In genomic region chr19:53459407-53459788, GRCm38 (mm10) we compare ENCODE assay signal across 12 mouse cellular contexts.
DNase-seq lines count a peak whose midpoint lies in the region; ATAC-seq and TF ChIP-seq lines count a peak whose summit lies in the region.
"Had no signal": no experiment of that assay in that cellular context is flagged by ENCODE, and none has a peak within 500 bp of the region (broad histone marks: within the 10 kb centered on the region; RNA-seq: fewer than 3 reads in every experiment).

No protein-coding gene starts in this region.

- peaks cover 52% of the 10 kb centered on the region for H3K4me1 ChIP-seq in cerebellum, adult 2 months (ENCODE audit: control insufficient read depth, insufficient read depth, low read length)
- H3K4me1 ChIP-seq in hindbrain, embryonic 11.5 days (replicated peaks; ENCODE audit: control insufficient read depth, insufficient read depth, low read length) = 0 out of 2 replicates have a peak, but pooled peaks cover 3% of the 10 kb centered on the region
- peaks cover 22% of the 10 kb centered on the region for H3K4me1 ChIP-seq in midbrain, embryonic 12.5 days

- no peak overlapping the region for H3K4me3 ChIP-seq in cerebellum, adult 2 months (replicated peaks; ENCODE audit: insufficient read depth, low read depth, low read length)
- no peak overlapping the region for H3K4me3 ChIP-seq in hindbrain, embryonic 11.5 days (ENCODE audit: low read depth, low read length)
- H3K4me3 ChIP-seq in midbrain, embryonic 12.5 days = no peak overlapping the region
- H3K4me3 ChIP-seq: erythroblast, embryonic 14.5 days had no signal

- intact Hi-C loops in left cerebral cortex, postnatal 25 days (cut with DNase I) = no loop called here

- no peak for ATAC-seq in hindbrain, embryonic 11.5 days (ENCODE audit: low FRiP score)
- peak; percentile 61 for ATAC-seq in midbrain, embryonic 12.5 days (ENCODE audit: low FRiP score, low read depth)

- H3K27me3 ChIP-seq in cerebellum, adult 2 months (ENCODE audit: control insufficient read depth, insufficient read depth, low read length) = no peaks in the 10 kb centered on the region
- H3K27me3 ChIP-seq in hindbrain, embryonic 11.5 days (ENCODE audit: control insufficient read depth, insufficient read depth, low read length) = no peaks in the 10 kb centered on the region
- peaks cover 26% of the 10 kb centered on the region for H3K27me3 ChIP-seq in midbrain, embryonic 12.5 days

- no peaks in the 10 kb centered on the region for H3K9me3 ChIP-seq in hindbrain, embryonic 11.5 days (ENCODE audit: control insufficient read depth, low read length)
- H3K9me3 ChIP-seq in midbrain, embryonic 12.5 days = no peaks in the 10 kb centered on the region

- WGBS in cerebellum, adult 2 months = 61% methylated on average over 3 of the region's 3 CpGs
- 15% methylated on average over 3 of the region's 3 CpGs for WGBS in hindbrain, embryonic 11.5 days
- 5% methylated on average over 3 of the region's 3 CpGs for WGBS in midbrain, embryonic 12.5 days

- H3K27ac ChIP-seq in cerebellum, adult 2 months (ENCODE audit: insufficient read depth, low read length) = peak overlapping the region; percentile 55; the same call in 1 of the 2 replicates
- no peak overlapping the region for H3K27ac ChIP-seq in hindbrain, embryonic 11.5 days (ENCODE audit: low read depth, low read length)
- no peak overlapping the region for H3K27ac ChIP-seq in midbrain, embryonic 12.5 days (replicated peaks)

- H3K36me3 ChIP-seq in hindbrain, embryonic 11.5 days (ENCODE audit: control insufficient read depth, insufficient read depth, low read length) = no peaks in the 10 kb centered on the region
- no peaks in the 10 kb centered on the region for H3K36me3 ChIP-seq in midbrain, embryonic 12.5 days

- DNase-seq in cerebellum, adult 2 months = no peak
- no peak for DNase-seq in cerebellum, adult 11-12 months
- DNase-seq in brain, embryonic 18.5 days (ENCODE audit: low read depth, low spot score) = peak; percentile 14
- peak; percentile 33 for DNase-seq in hindbrain, embryonic 11.5 days (ENCODE audit: low spot score)
- no peak for DNase-seq in cerebellum, adult 9-11 months
- DNase-seq in left cerebral cortex, postnatal 25 days (ENCODE audit: low spot score in 2 of 2) = no peak
- DNase-seq in cerebellum, adult 11 months = no peak
- DNase-seq: kidney, adult 9 months; lung, postnatal 4 days; spleen, adult 18-20 months had no signal

- no peak for TF ChIP-seq POLR2A in cerebellum, adult 2 months (IDR thresholded peaks at IDR 0.05; ENCODE audit: borderline replicate concordance, insufficient read depth, low read length)

- H3K9ac ChIP-seq in hindbrain, embryonic 11.5 days (ENCODE audit: low read depth, low read length) = no peak overlapping the region
- no peak overlapping the region for H3K9ac ChIP-seq in midbrain, embryonic 12.5 days (replicated peaks)

- H3K4me2 ChIP-seq in hindbrain, embryonic 11.5 days (replicated peaks; ENCODE audit: low read depth, low read length) = no peak overlapping the region
- no peak overlapping the region for H3K4me2 ChIP-seq in midbrain, embryonic 12.5 days (replicated peaks)

- no peak for TF ChIP-seq CTCF in cerebellum, adult 2 months (IDR thresholded peaks at IDR 0.05; ENCODE audit: borderline replicate concordance, insufficient read depth, low read depth, low read length)

Comparison
In these comparisons a context has a peak if more than half of its experiments do, and no peak if none do; other contexts are left out.
1. DNase-seq: peak in brain, embryonic 18.5 days (single experiment) and hindbrain, embryonic 11.5 days (single experiment); none in cerebellum, adult 2 months (0 of 2), cerebellum, adult 11-12 months (single experiment), cerebellum, adult 9-11 months (single experiment), left cerebral cortex, postnatal 25 days (0 of 2) and cerebellum, adult 11 months (single experiment).